Mouse (Mus musculus) small intestine, adult 2 months (tissue): ENCODE measurements around the gene Lect2. TPM values are rescaled to one million over a fixed set of nuclear protein-coding genes. Genes with fewer than 3 reads are reported as not detected.
A peak's percentile ranks its signal among the peaks of the same experiment; 100 is the strongest.

ENCODE experiments used
- H3K27ac ChIP-seq: fragments of 200-500 bp; 2 replicates; pipeline ENCODE4 v1.5.1; 2012; ENCODE audit warnings: low read depth, low read length, control low read depth, inconsistent platforms; ENCODE audit not compliant: insufficient read depth
- H3K27me3 ChIP-seq: fragments of 200-500 bp; 2 replicates; pipeline ENCODE4 v1.6.1; 2012; ENCODE audit warnings: mild to moderate bottlenecking, moderate library complexity, low read length, inconsistent platforms; ENCODE audit not compliant: control insufficient read depth, insufficient read depth
- H3K36me3 ChIP-seq: fragments of 200-500 bp; 2 replicates; pipeline ENCODE4 v1.6.1; 2012; ENCODE audit warnings: mild to moderate bottlenecking, low read length, control low read depth, inconsistent platforms; ENCODE audit not compliant: control insufficient read depth, insufficient read depth
- H3K4me1 ChIP-seq: fragments of 200-500 bp; 2 replicates; pipeline ENCODE4 v1.6.1; 2012; ENCODE audit warnings: low read length, inconsistent platforms, mixed read lengths; ENCODE audit not compliant: control insufficient read depth, insufficient read depth, insufficient read length
- H3K4me3 ChIP-seq: fragments of 200-500 bp; 2 replicates; pipeline ENCODE4 v1.5.1; 2012; ENCODE audit warnings: low read depth, mild to moderate bottlenecking, control low read depth, inconsistent platforms, low read length, moderate library complexity
- CTCF ChIP-seq: fragments of 200-500 bp; IDR thresholded peaks from 2 replicates; pipeline ENCODE4 v1.5.1; 2012; ENCODE audit warnings: low read depth, mild to moderate bottlenecking, control low read depth, inconsistent platforms, low read length, moderate library complexity, mixed read lengths; ENCODE audit not compliant: insufficient replicate concordance, insufficient read length; ENCODE audit errors: extremely low read depth
- POLR2A ChIP-seq: fragments of 200-500 bp; IDR thresholded peaks from 2 replicates; pipeline ENCODE4 v1.6.1; 2012; ENCODE audit warnings: low read depth, mild to moderate bottlenecking, control low read depth, inconsistent platforms, low read length, moderate library complexity
- WGBS: fragments of 180-500 bp; shearing (Covaris S2); methylation state at CpG from one replicate; pipeline ENCODE4 v1.1.7; 2018; 5-methylcytosine and 5-hydroxymethylcytosine counted together
- polyA plus RNA-seq: library from polyadenylated mRNA; depleted of rRNA; stranded (reverse); fragments of >200 nt; gene quantifications from 2 replicates; pipeline ENCODE4 v1.2.3, GENCODE M21; 2012

Gene Lect2
- polyA plus RNA-seq, 1 experiment = 2.5 TPM

GRCm38 (mm10) chr13:56529685-56530084, 18.6 kb downstream of the Lect2 start:
- 59% methylated on average over 8 of the region's 8 CpGs for WGBS

DNA sequence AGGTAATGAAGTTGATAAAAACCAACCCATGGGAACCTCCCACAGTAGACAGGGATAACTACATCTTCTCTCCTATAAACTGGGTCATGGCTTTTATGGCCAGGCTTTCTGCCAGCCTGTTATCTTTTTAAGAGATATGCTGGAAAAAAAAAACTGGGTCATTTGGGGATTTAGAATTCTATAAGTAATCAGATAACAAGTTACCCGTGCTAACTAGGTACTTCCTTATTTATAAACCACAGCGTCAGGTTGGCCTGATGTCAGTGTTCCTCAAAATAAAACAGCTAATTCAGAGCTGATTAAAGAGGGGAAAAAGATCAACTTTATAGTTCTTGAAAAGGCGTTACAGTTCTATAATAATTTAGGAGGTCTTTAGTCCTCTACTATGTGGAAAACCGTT, 19.3 kb downstream of the Lect2 start:
- H3K4me3 ChIP-seq = no peak overlapping the region
- H3K27ac ChIP-seq = no peak overlapping the region
- H3K27me3 ChIP-seq = no peaks in the 10 kb centered on the region
- H3K36me3 ChIP-seq = no peaks in the 10 kb centered on the region
- TF ChIP-seq CTCF (no peak), POLR2A (no peak)
- 0 out of 2 replicates have a peak, but pooled peaks cover 3% of the 10 kb centered on the region for H3K4me1 ChIP-seq
- WGBS = 24% methylated on average over 4 of the region's 4 CpGs

More at GRCm38 (mm10) chr13:56529685-56530084, 18.6 kb downstream of the Lect2 start:
- Histone ChIP-seq H3K27ac (no peak overlapping the region), H3K27me3 (no peaks in the 10 kb centered on the region), H3K4me3 (no peak overlapping the region), H3K36me3 (no peaks in the 10 kb centered on the region), H3K4me1 (0 out of 2 replicates have a peak, but pooled peaks cover 3% of the 10 kb centered on the region)
- TF ChIP-seq CTCF (no peak), POLR2A (no peak)

DNA sequence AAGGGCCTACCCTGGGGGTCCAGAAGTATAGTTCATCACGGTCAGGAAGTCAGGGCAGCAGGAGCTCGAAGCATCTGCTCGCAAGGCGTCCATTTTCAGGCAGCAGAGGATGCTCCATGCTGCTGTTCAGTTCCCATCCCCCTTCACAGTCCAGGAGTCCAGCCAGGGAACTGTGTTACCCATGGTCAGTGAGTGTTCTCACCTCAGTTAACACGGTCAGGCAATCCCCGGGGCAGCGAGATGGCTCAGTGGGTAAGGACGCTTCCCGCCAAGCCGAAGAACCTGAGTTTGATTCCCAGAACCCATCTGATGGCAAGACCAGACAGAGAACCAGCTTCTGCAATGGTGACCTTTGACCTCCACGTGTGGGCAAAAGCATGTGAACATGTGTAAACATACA, 20.0 kb downstream of the Lect2 start:
- Histone ChIP-seq H3K27ac (no peak overlapping the region), H3K36me3 (no peaks in the 10 kb centered on the region), H3K4me1 (0 out of 2 replicates have a peak, but pooled peaks cover 3% of the 10 kb centered on the region), H3K4me3 (no peak overlapping the region), H3K27me3 (no peaks in the 10 kb centered on the region)
- TF ChIP-seq POLR2A (no peak), CTCF (no peak)
- WGBS = 91% methylated on average over 11 of the region's 11 CpGs

DNA sequence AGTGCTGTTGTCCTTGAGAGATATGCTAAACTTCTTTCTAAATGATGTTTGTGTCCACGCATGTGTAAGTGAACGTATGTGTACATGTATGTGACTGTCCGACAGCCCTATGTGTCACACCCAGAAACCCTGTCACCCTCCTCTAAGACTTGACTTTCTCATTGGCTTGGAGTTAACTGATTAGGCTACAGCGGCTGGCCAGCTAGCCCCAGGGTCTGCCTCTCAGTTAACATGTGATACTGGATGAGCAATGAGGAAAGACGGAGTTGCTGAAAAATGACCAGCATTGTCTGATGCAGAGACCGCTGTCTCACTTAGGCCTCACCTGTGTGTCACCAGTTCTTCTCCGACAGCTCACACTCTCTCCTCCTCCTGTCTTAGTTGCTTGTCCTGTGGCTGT, 20.5 kb downstream of the Lect2 start:
- no peak for TF ChIP-seq POLR2A
- no peak for TF ChIP-seq CTCF
- H3K36me3 ChIP-seq = no peaks in the 10 kb centered on the region
- H3K4me1 ChIP-seq = peaks cover 4% of the 10 kb centered on the region; the same call in 1 of the 2 replicates
- H3K4me3 ChIP-seq = no peak overlapping the region
- H3K27ac ChIP-seq = no peak overlapping the region
- WGBS = 96% methylated on average over 7 of the region's 7 CpGs
- H3K27me3 ChIP-seq = no peaks in the 10 kb centered on the region

DNA sequence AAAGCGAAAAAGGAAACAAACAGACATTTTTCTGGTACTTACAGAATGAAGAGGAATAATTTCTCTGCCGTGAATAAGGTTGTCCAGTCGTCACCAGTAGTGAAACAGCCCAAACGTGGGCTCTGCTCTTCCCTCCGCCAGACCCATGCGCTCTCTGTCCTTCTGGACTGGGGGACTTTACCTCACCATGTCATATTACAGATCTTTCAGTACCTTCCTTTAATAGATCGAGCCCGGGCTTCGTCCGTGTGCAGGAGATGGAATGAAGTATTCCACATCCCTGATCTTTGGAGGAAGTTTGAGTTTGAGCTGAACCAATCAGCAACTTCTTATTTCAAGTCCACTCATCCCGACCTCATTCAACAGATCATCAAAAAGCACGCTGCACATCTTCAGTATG, 21.4 kb downstream of the Lect2 start:
- WGBS = 87% methylated on average over 12 of the region's 12 CpGs
- H3K27ac ChIP-seq = no peak overlapping the region
- TF ChIP-seq CTCF = no peak
- no peak for TF ChIP-seq POLR2A
- no peaks in the 10 kb centered on the region for H3K36me3 ChIP-seq
- peaks cover 6% of the 10 kb centered on the region; the same call in 1 of the 2 replicates for H3K4me1 ChIP-seq
- H3K4me3 ChIP-seq = no peak overlapping the region
- H3K27me3 ChIP-seq = no peaks in the 10 kb centered on the region

DNA sequence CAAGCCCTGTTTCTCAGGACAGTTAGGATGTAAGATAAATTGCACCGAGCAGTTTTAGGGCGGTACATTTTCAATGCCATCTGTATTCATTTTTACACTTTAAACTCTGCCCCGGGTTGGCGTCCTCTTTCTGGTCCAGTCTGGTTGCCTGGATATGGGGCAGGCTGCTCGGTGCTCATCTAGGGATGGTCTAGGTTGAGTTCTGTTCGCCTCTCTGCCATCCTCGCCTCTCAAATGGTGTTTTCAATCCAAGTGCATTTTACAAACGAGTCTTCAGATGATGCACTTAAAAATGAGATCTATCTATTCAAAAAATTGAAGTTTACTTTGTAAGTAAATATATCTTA, 25.5 kb downstream of the Lect2 start:
- WGBS = 4% methylated on average over 8 of the region's 8 CpGs
- Histone ChIP-seq H3K4me1 (peaks cover 5% of the 10 kb centered on the region; the same call in 1 of the 2 replicates), H3K27me3 (no peaks in the 10 kb centered on the region), H3K36me3 (no peaks in the 10 kb centered on the region), H3K4me3 (peak overlapping the region; percentile 79), H3K27ac (no peak overlapping the region)
- no peak for TF ChIP-seq CTCF
- no peak for TF ChIP-seq POLR2A

- H3K27me3 ChIP-seq = no peaks in the 10 kb centered on the region
- 1% methylated on average over 56 of the region's 56 CpGs for WGBS
- peaks cover 5% of the 10 kb centered on the region; the same call in 1 of the 2 replicates for H3K4me1 ChIP-seq
- no peaks in the 10 kb centered on the region for H3K36me3 ChIP-seq
- peak; percentile 91 for TF ChIP-seq POLR2A
- TF ChIP-seq CTCF = no peak
- peak within 1 kb of the TSS; percentile 79 for H3K4me3 ChIP-seq
- no peak within 1 kb of the TSS; the same call in 1 of the 2 replicates for H3K27ac ChIP-seq
Observed at GRCm38 (mm10) chr13:56522081-56522820, 26.1 kb downstream of the Lect2 start, which contains the start of gene Fbxl21. Gene Fbxl21 (plus strand): TSS chr13:56522472.
